Mouse (Mus musculus) thymus, postnatal 25 days (tissue): ENCODE data around the gene Usp38.

ENCODE experiments used
- DNase-seq: peaks from one replicate; pipeline ENCODE4 v3.0.0; 2022

The Usp38 gene

DNA sequence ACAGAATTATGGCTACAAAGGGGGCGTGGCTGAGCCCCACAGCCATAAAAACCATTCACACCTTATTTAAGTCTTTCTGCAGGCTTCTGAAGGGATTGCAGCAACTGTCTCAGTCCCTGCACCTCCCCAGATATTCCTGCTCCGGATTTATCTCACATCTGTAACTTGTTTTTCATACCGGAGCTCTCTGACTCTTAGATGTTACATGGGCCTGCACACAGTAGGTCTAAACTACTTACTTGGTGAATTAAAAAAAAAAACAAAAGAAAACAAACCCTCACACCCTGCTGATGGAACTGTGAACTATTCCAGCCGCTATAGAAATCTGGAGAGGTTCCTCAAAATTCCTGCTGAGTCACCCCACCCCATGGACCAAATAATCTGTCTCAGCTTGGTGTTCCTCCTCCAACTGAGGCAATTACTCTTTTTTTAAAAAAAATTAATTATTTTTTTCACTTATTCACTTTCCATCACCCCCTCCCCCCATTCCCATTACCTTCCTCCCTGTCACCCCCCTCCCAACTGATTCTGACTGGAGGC is 53.6 kb downstream of the Usp38 start:
- no peak for DNase-seq

DNA sequence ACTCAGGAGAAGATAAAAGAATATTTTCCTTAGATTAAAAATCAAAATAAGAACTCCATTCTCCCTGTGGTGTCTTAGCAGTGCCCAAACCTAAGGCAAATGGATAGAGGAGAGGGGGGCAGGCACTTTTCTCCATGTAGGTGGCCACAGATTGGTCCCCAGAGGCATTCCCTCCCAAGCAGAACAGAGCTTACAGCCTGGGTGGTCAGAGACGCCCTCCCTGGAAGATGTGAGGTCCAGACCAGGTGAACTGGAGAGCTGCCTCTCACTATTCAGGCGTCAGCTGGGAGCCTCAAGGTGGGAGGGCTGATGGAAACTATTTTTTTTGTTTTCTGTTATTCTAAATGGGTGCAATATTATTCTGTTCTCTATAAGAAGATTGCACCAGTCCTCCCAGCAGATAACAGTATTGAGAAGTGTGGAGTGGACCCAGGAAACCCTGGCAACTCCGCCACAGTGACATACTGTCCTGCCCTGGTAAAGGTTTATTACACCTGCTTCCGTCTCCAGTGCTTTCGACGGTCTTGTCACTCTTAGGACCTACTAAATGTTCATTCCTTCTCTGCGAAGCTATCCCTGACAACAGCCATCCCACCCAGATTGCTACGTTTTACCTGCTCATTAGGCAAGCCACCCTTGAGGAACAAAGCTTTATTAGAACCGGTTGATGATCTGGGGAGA is 55.0 kb downstream of the Usp38 start:
- DNase-seq: no peak

DNA sequence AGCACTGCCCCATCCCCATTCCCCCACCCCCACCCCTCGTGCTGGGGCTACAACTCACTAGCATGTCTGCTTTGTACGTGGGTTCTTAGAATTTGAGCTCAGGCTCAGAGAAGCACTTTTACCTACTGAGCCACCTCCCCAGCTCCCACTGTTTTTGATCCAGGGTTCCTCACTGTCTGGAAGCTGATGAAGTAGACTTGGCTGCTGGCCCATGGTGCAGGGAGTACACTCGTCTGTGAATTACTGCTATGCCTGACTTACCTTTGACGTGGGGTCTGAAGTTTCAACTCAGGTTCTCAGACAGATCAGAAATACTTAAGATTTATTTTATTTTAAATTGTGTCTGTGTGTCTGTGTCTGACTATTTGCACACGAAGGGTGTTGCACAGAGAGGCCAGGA is 57.0 kb downstream of the Usp38 start:
- no peak for DNase-seq

DNA sequence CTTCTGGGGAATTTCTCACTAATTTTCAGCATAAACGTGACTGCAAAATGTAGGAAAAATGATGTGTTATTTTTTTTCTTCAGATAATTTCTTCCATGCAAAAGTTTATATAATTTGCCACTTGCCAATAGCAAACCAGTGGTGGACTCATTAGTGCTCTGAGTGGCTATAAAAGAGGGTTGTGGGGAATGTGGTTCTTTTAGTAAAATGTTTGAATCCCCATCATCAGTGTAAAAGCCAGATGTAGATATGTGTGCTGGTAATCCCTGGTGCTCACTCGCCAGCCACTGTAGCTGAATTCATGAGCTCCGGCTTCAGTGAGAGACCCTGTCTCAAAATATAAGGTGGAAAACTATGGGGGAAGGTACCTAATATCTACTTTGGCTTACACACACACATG is 61.8 kb downstream of the Usp38 start:
- DNase-seq: no peak

DNA sequence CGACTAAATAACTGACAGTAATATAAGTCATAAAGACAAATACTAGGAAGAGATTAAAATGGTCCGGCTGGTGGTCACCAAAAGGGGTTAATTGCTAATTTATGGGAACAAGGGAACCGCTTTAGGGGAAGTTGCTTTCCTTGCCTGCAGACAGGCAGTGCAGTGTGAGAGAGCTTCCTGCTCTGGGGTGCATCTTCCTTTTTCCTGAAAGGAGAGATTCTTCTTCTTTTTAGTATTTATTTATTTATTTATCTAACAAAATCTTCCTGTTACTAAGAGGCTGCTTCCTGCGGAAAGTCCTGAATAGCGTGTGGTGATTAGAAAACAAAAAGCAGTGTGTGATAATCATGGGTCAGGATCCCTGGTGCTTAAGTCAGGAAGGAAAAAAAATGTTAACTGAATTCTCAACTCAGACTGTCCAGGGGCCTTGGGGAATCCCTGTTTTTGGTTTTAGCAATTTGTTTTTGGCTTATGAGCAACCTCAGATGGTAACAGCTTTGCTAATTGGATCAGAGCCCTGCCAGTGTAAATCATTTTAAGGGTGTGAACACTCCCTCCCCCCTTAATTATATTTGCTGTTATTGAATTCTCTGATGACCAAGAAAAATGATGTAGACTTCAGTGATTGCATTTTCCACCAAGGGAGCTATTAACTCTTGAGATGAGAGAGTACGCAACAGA is 62.4 kb downstream of the Usp38 start:
- DNase-seq: no peak

DNA sequence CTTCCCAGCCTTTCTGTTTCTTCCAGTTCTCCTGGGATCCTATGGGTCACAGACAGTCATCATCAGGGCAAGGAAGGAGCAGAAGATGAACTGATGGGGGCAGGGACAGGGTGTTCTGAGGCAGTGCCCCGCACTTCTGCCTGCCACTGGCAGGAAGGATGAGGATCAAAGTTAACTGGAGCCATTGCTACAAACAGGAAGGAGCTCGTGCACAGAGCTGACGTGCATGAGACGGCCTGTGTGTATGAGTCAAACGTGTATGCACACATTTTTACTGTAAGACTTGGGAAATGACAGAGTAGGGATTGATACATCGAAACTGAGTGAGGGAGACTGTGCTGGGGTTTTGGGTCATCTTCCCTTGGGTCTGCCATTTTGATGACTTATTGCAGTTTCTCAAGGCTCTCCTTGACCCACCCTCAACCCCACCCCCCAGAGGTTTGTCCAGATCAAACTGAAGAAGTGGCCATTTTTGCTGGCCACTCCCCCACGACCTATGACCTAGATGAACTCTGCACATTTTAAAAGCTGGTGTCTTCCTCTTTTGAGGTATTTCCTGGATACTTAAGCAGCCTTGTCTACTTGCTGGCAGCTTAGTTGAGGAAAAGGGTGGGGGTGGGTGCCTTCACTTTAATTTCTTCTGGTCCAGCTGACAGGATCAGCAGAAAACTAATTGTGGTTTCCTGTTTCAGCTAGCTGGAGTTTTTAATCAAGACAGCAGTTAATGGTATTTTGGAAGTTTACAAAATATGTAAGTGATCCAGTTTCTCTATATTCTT is 66.1 kb downstream of the Usp38 start:
- DNase-seq: peak; percentile 7

DNA sequence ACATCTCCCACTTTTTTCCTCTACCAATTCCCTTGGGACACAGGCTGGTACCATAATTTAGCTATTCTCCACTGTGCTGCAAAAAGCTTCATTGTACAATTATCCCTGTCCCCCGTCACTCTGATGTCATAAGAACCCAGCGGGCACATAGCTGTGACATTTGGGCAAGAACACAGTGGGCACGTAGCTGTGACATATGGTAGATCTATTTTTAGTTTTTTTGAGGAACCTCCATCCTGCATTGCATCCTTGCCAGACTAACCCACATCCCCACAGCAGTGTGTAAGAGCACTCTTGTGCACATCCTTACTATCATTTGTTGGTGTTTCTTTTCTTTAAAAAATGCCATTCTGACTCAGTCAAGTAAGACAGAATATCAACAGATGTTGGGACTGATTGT is 71.0 kb downstream of the Usp38 start:
- DNase-seq: no peak

DNA sequence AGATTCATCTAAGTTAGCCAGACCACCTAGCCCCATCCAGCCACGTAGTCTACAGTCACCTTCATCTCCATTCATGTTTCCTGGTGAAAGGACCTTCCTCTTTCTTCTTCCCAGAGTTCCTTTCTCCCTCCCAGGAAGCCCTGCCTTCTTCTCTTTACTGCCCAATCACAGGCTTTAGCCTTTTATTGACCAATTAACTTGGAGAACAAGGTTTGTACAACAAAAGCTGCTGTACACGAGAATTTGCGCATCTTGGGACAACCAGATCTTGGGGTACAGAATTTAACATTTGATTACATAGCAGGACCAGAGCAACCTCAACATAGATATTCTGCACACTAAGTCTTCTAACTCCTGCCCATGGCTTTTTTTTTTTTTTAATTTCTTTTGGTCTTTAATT is 73.1 kb downstream of the Usp38 start:
- no peak for DNase-seq

DNA sequence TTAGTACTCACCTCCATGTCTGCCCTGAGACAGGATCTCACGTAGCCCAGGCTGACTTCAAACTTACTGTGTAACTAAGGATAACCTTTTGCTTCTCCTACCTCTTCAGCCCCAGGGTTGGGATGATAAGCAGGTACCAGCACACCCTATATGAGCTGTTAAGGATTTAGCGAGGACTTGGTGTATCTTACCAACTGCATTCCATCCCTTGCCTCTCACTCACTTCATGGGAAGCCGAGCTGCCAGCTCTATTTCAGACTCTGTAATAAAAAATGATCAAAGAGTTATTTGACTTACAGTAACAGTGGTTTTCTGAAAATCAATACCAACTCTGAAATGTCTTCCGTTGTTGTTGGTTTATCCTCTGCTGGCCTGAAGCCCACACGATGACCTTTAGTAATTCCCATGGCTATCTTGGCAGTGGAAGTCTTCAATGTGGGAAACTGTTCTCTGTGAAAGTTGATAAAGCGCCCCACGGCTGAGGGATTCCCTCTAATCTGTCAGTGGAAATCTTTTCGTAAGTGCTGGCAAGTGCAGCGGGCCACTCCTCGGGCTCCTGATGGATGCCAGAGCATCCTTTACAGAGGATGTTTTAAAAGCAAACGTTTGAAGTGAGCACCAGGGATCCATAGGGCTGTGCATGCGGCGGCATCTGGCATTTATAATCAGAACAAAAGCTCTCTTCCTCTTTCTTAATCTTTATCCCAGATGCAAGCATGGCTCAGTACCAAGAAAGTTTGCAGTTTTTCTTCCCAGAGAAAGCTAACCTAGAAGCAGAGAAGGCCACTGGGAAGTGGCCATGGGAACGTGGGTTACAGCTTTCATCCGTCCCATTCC is 76.7 kb downstream of the Usp38 start:
- no peak for DNase-seq
